Mouse (Mus musculus) forebrain, embryonic 16.5 days (tissue): ENCODE measurements around the gene Myl4. TPM values are rescaled to one million over a fixed set of nuclear protein-coding genes. Genes with fewer than 3 reads are reported as not detected.

Experiments used
- ATAC-seq: fragments of 200-750 bp; cut with Nextera tagmentation; 2 replicates; pipeline ENCODE4 v1.8.0; 2017; ENCODE audit warnings: mild to moderate bottlenecking, moderate library complexity
- H3K27ac ChIP-seq: fragments of 300-500 bp; sonication (generic); 2 replicates; pipeline ENCODE4 v1.5.1; 2014; ENCODE audit warnings: low read length, control low read depth
- H3K27me3 ChIP-seq: fragments of 300-500 bp; sonication (generic); replicated peaks from 2 replicates; pipeline ENCODE4 v1.6.1; 2014; ENCODE audit warnings: low read length; ENCODE audit not compliant: control insufficient read depth, insufficient read depth
- H3K36me3 ChIP-seq: fragments of 300-500 bp; sonication (generic); 2 replicates; pipeline ENCODE4 v1.6.1; 2014; ENCODE audit not compliant: control insufficient read depth, insufficient read depth
- H3K4me1 ChIP-seq: fragments of 300-500 bp; sonication (generic); replicated peaks from 2 replicates; pipeline ENCODE4 v1.6.1; 2014; ENCODE audit warnings: low read length; ENCODE audit not compliant: control insufficient read depth, insufficient read depth
- H3K4me2 ChIP-seq: fragments of 300-500 bp; sonication (generic); 2 replicates; pipeline ENCODE4 v1.6.1; 2014; ENCODE audit warnings: mild to moderate bottlenecking, low read length, control low read depth
- H3K4me3 ChIP-seq: fragments of 300-500 bp; sonication (generic); replicated peaks from 2 replicates; pipeline ENCODE4 v1.5.1; 2014; ENCODE audit warnings: mild to moderate bottlenecking, low read length, control low read depth
- H3K9ac ChIP-seq: fragments of 300-500 bp; sonication (generic); replicated peaks from 2 replicates; pipeline ENCODE4 v1.6.1; 2014; ENCODE audit warnings: low read depth, low read length, control low read depth
- H3K9me3 ChIP-seq: fragments of 300-500 bp; sonication (generic); 2 replicates; pipeline ENCODE4 v1.6.1; 2016; ENCODE audit warnings: low read length; ENCODE audit not compliant: control insufficient read depth
- WGBS: fragments of 180-500 bp; shearing (Covaris S2); extraction: QIAGEN DNeasy Blood & Tissue Kit; methylation state at CpG from one replicate; pipeline ENCODE4 v1.1.7; 2014; 5-methylcytosine and 5-hydroxymethylcytosine counted together
- polyA plus RNA-seq: library from polyadenylated mRNA; unstranded; fragments of >200 nt; fragmentation: Nextera tagmentation; extraction: Ambion mirVana; gene quantifications from 2 replicates; pipeline ENCODE4 v1.2.1, GENCODE M21; 2015

Myl4 gene
- polyA plus RNA-seq, 1 experiment from 2014 or later, result 3.0 TPM

- H3K4me2 ChIP-seq, result no peak overlapping the region
- no peaks in the 10 kb centered on the region for H3K27me3 ChIP-seq
- no peak overlapping the region for H3K27ac ChIP-seq
- no peak for ATAC-seq
- H3K4me1 ChIP-seq, result no peaks in the 10 kb centered on the region
- H3K9ac ChIP-seq, result no peak overlapping the region
- H3K9me3 ChIP-seq, result no peaks in the 10 kb centered on the region
- 91% methylated on average over 9 of the region's 9 CpGs for WGBS
- no peak overlapping the region for H3K4me3 ChIP-seq
- no peaks in the 10 kb centered on the region for H3K36me3 ChIP-seq
Measured at GRCm38 (mm10) chr11:104579084-104579483, 28.6 kb downstream of the Myl4 start.

- no peaks in the 10 kb centered on the region for H3K9me3 ChIP-seq
- H3K27me3 ChIP-seq, result no peaks in the 10 kb centered on the region
- no peak overlapping the region for H3K4me2 ChIP-seq
- no peak for ATAC-seq
- H3K4me1 ChIP-seq, result no peaks in the 10 kb centered on the region
- H3K9ac ChIP-seq, result no peak overlapping the region
- no peak overlapping the region for H3K4me3 ChIP-seq
- H3K27ac ChIP-seq, result no peak overlapping the region
- H3K36me3 ChIP-seq, result no peaks in the 10 kb centered on the region
- 94% methylated on average over 8 of the region's 8 CpGs for WGBS
Measured at GRCm38 (mm10) chr11:104579575-104579974, 29.1 kb downstream of the Myl4 start.

GRCm38 (mm10) chr11:104580091-104580490 lies 29.6 kb downstream of the Myl4 start:
- no peak overlapping the region for H3K4me3 ChIP-seq
- H3K4me1 ChIP-seq, result no peaks in the 10 kb centered on the region
- H3K9ac ChIP-seq, result no peak overlapping the region
- no peaks in the 10 kb centered on the region for H3K36me3 ChIP-seq
- ATAC-seq, result no peak
- H3K4me2 ChIP-seq, result no peak overlapping the region
- WGBS, result 65% methylated on average over 6 of the region's 6 CpGs
- H3K9me3 ChIP-seq, result no peaks in the 10 kb centered on the region
- no peak overlapping the region for H3K27ac ChIP-seq
- no peaks in the 10 kb centered on the region for H3K27me3 ChIP-seq

- H3K27ac ChIP-seq, result no peak overlapping the region
- no peaks in the 10 kb centered on the region for H3K27me3 ChIP-seq
- H3K9me3 ChIP-seq, result no peaks in the 10 kb centered on the region
- no peaks in the 10 kb centered on the region for H3K36me3 ChIP-seq
- ATAC-seq, result no peak
- no peaks in the 10 kb centered on the region for H3K4me1 ChIP-seq
- 95% methylated on average over 5 of the region's 5 CpGs for WGBS
- no peak overlapping the region for H3K9ac ChIP-seq
- H3K4me2 ChIP-seq, result no peak overlapping the region
- H3K4me3 ChIP-seq, result no peak overlapping the region
Measured at GRCm38 (mm10) chr11:104580606-104581005, 30.1 kb downstream of the Myl4 start.

- WGBS, result 72% methylated on average over 18 of the region's 18 CpGs
- Histone ChIP-seq H3K4me1 (no peaks in the 10 kb centered on the region), H3K9ac (no peak overlapping the region), H3K27me3 (no peaks in the 10 kb centered on the region), H3K4me2 (no peak overlapping the region), H3K27ac (no peak overlapping the region), H3K9me3 (no peaks in the 10 kb centered on the region), H3K4me3 (no peak overlapping the region), H3K36me3 (no peaks in the 10 kb centered on the region)
- ATAC-seq, result no peak
Measured at GRCm38 (mm10) chr11:104581446-104582307, 31.2 kb downstream of the Myl4 start.

GRCm38 (mm10) chr11:104582308-104582606 lies 31.8 kb downstream of the Myl4 start:
- Histone ChIP-seq H3K36me3 (no peaks in the 10 kb centered on the region), H3K9ac (no peak overlapping the region), H3K27me3 (no peaks in the 10 kb centered on the region), H3K4me2 (no peak overlapping the region), H3K9me3 (no peaks in the 10 kb centered on the region), H3K27ac (no peak overlapping the region), H3K4me3 (no peak overlapping the region), H3K4me1 (no peaks in the 10 kb centered on the region)
- ATAC-seq, result no peak
- 81% methylated on average over 2 of the region's 2 CpGs for WGBS

- H3K4me1 ChIP-seq, result no peaks in the 10 kb centered on the region
- H3K9ac ChIP-seq, result no peak overlapping the region
- H3K27ac ChIP-seq, result no peak overlapping the region
- no peak overlapping the region for H3K4me3 ChIP-seq
- H3K9me3 ChIP-seq, result no peaks in the 10 kb centered on the region
- H3K4me2 ChIP-seq, result no peak overlapping the region
- 62% methylated on average over 13 of the region's 13 CpGs for WGBS
- no peaks in the 10 kb centered on the region for H3K36me3 ChIP-seq
- no peak for ATAC-seq
- no peaks in the 10 kb centered on the region for H3K27me3 ChIP-seq
Measured at GRCm38 (mm10) chr11:104582630-104583364, 32.3 kb downstream of the Myl4 start.

- Histone ChIP-seq H3K9ac (no peak overlapping the region), H3K27ac (no peak overlapping the region), H3K4me3 (no peak overlapping the region), H3K9me3 (peaks cover 3% of the 10 kb centered on the region; the same call in 1 of the 2 replicates), H3K36me3 (no peaks in the 10 kb centered on the region), H3K4me1 (no peaks in the 10 kb centered on the region), H3K4me2 (no peak overlapping the region), H3K27me3 (no peaks in the 10 kb centered on the region)
- no peak for ATAC-seq
- 73% methylated on average over 5 of the region's 5 CpGs for WGBS
Measured at GRCm38 (mm10) chr11:104585495-104585894, 35.0 kb downstream of the Myl4 start.

GRCm38 (mm10) chr11:104587904-104588303 lies 37.4 kb downstream of the Myl4 start:
- no peaks in the 10 kb centered on the region for H3K27me3 ChIP-seq
- H3K4me2 ChIP-seq, result no peak overlapping the region
- H3K4me3 ChIP-seq, result no peak overlapping the region
- peaks cover 3% of the 10 kb centered on the region; the same call in 1 of the 2 replicates for H3K9me3 ChIP-seq
- H3K27ac ChIP-seq, result no peak overlapping the region
- WGBS, result 94% methylated on average over 9 of the region's 9 CpGs
- H3K4me1 ChIP-seq, result no peaks in the 10 kb centered on the region
- no peaks in the 10 kb centered on the region for H3K36me3 ChIP-seq
- ATAC-seq, result no peak
- no peak overlapping the region for H3K9ac ChIP-seq
